Comparison of ENCODE assay signal across 1 mouse cellular context in the genomic region with DNA sequence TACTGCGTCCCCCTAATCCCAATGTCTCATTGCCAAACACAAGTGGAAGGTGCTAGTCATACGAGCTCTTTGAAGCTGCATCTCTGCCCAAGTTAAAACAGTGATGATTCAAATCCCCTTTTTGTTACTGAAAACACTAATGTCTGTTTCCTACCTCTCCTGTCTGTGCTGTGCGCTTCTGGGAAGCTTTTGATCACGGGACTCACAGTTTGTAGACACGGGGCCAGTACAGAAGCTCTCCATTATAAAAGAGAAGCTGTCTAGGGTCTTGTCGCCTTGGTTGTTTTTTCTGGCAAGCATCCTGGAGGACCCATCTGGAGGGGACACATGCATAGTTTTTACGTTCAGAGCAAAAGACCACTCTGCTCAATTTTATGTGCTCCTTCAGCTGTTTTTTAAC.
TF ChIP-seq lines count a peak whose summit lies in the region.

No protein-coding gene starts in this region.

TF ChIP-seq in CH12.LX, 34 proteins besides CTCF, POLR2A, EP300 and RAD21 (continued from another document):
- TF ChIP-seq ZNF384 (IDR thresholded peaks at IDR 0.05; ENCODE audit: low read depth, low read length), result no peak
- no peak for TF ChIP-seq MYC (IDR thresholded peaks at IDR 0.05; ENCODE audit: low read depth, low read length)
- TF ChIP-seq TCF12 (IDR thresholded peaks at IDR 0.05; ENCODE audit: low read depth, low read length), result no peak
- no peak for TF ChIP-seq JUN (IDR thresholded peaks at IDR 0.05; ENCODE audit: insufficient read depth, low read depth, low read length)
- 0 out of 2 replicates have a peak, but pooled peaks have one; percentile 43 for TF ChIP-seq ZMIZ1 (IDR thresholded peaks at IDR 0.05; ENCODE audit: low read depth, low read length)
- no peak for TF ChIP-seq POLR2AphosphoS2 (IDR thresholded peaks at IDR 0.05; ENCODE audit: low read depth, low read length)
- TF ChIP-seq MAX (IDR thresholded peaks at IDR 0.05; ENCODE audit: low read length), result no peak
- TF ChIP-seq CHD2 (IDR thresholded peaks at IDR 0.05; ENCODE audit: low read length), result no peak
TF ChIP-seq in CH12.LX: peak in this region for 2.
